Mouse (Mus musculus) kidney, embryonic 14.5 days (tissue): Measurements from ENCODE around the gene Rbpj. TPM values are rescaled to one million over a fixed set of nuclear protein-coding genes. Genes with fewer than 3 reads are reported as not detected.
"Not testable (repeated sequence)": the region's sequence is repeated elsewhere in the genome, so short reads cannot be mapped to it uniquely, and the experiment has no call there.

ENCODE experiments used
- ATAC-seq: fragments of 200-750 bp; cut with Nextera tagmentation; 2 replicates; pipeline ENCODE4 v1.8.0; 2017; ENCODE audit warnings: moderate number of reproducible peaks, mild to moderate bottlenecking, moderate TSS enrichment, moderate library complexity; ENCODE audit not compliant: low FRiP score, low TSS enrichment
- H3K27ac ChIP-seq: fragments of 300-500 bp; sonication (generic); 2 replicates; pipeline ENCODE4 v1.5.1; 2014; ENCODE audit warnings: low read depth, mild to moderate bottlenecking, low read length, moderate library complexity, mixed read lengths
- H3K27me3 ChIP-seq: fragments of 300-500 bp; sonication (generic); 2 replicates; pipeline ENCODE4 v1.6.1; 2014; ENCODE audit warnings: mild to moderate bottlenecking, low read length; ENCODE audit not compliant: control insufficient read depth, insufficient read depth
- H3K36me3 ChIP-seq: fragments of 300-500 bp; sonication (generic); 2 replicates; pipeline ENCODE4 v1.6.1; 2014; ENCODE audit warnings: low read length, mixed read lengths; ENCODE audit not compliant: control insufficient read depth, insufficient read depth
- H3K4me1 ChIP-seq: fragments of 300-500 bp; sonication (generic); 2 replicates; pipeline ENCODE4 v1.6.1; 2014; ENCODE audit warnings: low read length, mixed read lengths; ENCODE audit not compliant: control insufficient read depth, insufficient read depth
- H3K4me2 ChIP-seq: fragments of 300-500 bp; sonication (generic); replicated peaks from 2 replicates; pipeline ENCODE4 v1.6.1; 2014; ENCODE audit warnings: low read depth, mild to moderate bottlenecking, low read length
- H3K4me3 ChIP-seq: fragments of 300-500 bp; sonication (generic); 2 replicates; pipeline ENCODE4 v1.5.1; 2014; ENCODE audit warnings: mild to moderate bottlenecking, low read length
- H3K9ac ChIP-seq: fragments of 300-500 bp; sonication (generic); 2 replicates; pipeline ENCODE4 v1.6.1; 2014; ENCODE audit warnings: low read depth, mild to moderate bottlenecking, low read length, moderate library complexity
- H3K9me3 ChIP-seq: fragments of 300-500 bp; sonication (generic); 2 replicates; pipeline ENCODE4 v1.6.1; 2016; ENCODE audit warnings: low read length; ENCODE audit not compliant: control insufficient read depth
- WGBS: fragments of 180-500 bp; shearing (Covaris S2); extraction: QIAGEN DNeasy Blood & Tissue Kit; methylation state at CpG from one replicate; pipeline ENCODE4 v1.1.7; 2014; 5-methylcytosine and 5-hydroxymethylcytosine counted together
- polyA plus RNA-seq: library from polyadenylated mRNA; unstranded; fragments of >200 nt; fragmentation: Nextera tagmentation; extraction: Ambion mirVana; gene quantifications from 2 replicates; pipeline ENCODE4 v1.2.1, GENCODE M21; 2014

Gene Rbpj
- polyA plus RNA-seq, 1 experiment from 2014 or later, result 47.4 TPM

DNA sequence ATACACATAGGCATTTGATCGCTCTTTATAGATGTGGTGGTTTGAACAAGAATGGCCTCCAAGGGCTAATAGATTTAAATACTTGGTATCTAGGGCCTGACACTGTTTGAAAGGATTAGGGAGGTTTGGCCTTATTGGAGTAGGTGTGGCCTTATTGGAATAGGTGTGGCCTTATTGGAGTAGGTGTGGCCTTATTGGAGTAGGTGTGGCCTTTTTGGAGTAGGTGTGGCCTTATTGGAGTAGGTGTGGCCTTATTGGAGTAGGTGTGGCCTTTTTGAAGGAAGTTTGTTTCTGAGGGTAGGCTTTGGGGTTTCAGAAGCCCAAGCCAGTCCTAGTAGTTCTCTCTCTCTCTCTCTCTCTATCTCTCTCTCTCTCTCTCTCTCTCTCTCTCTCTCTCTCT lies 84.4 kb downstream of the Rbpj start:
- not testable (repeated sequence) for H3K27me3 ChIP-seq, H3K36me3 ChIP-seq, H3K4me2 ChIP-seq, H3K9me3 ChIP-seq, H3K4me3 ChIP-seq, ATAC-seq, H3K27ac ChIP-seq, H3K9ac ChIP-seq, H3K4me1 ChIP-seq
- WGBS, result 98% methylated on average over 1 of the region's 1 CpGs

DNA sequence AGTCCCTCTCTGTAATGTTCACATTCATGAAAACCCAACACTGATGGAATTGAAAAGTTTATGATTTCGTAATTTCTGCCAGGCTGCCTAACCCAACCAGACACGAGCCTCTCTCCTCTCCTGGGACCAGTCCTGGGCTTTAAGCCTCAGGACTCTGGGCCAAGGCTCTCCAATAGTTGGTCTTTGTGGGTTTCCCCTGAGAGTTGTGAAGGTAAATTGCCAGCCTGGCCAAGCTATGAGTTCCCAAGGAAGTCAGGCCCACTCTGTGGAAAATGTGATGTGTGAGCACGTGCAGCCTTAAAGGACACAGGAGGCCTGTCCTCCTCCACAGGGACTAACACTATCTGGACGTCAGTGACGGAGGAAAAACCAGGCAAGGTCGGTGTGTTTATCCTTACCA lies 85.4 kb downstream of the Rbpj start:
- no peak for ATAC-seq
- Histone ChIP-seq H3K36me3 (no peaks in the 10 kb centered on the region), H3K4me2 (no peak overlapping the region), H3K4me3 (no peak overlapping the region), H3K4me1 (no peaks in the 10 kb centered on the region), H3K27ac (no peak overlapping the region), H3K9ac (no peak overlapping the region), H3K27me3 (no peaks in the 10 kb centered on the region), H3K9me3 (no peaks in the 10 kb centered on the region)
- WGBS, result 77% methylated on average over 6 of the region's 6 CpGs

DNA sequence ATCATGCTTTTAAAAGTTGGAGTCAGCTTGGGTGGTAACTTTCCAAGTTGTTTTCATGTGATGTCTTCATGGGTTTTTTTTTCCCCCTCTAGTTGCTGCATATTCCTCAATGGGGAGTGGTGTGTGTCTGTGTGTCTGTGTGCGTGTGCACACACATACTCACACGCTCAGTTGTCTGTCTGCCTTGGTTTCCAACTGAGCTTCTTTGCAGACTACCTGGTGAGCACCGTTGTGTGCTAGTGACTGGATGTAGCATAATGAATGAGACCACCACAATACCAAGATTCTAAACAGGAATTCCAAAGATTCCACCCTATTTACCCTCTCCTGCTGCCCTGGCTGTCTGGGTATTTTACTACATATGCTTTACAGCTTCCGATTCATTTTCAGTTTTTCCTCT lies 86.0 kb downstream of the Rbpj start:
- Histone ChIP-seq H3K4me3 (no peak overlapping the region), H3K27ac (no peak overlapping the region), H3K9ac (no peak overlapping the region), H3K9me3 (no peaks in the 10 kb centered on the region), H3K4me2 (no peak overlapping the region), H3K36me3 (no peaks in the 10 kb centered on the region), H3K4me1 (no peaks in the 10 kb centered on the region), H3K27me3 (no peaks in the 10 kb centered on the region)
- no peak for ATAC-seq
- WGBS, result 89% methylated on average over 4 of the region's 4 CpGs

DNA sequence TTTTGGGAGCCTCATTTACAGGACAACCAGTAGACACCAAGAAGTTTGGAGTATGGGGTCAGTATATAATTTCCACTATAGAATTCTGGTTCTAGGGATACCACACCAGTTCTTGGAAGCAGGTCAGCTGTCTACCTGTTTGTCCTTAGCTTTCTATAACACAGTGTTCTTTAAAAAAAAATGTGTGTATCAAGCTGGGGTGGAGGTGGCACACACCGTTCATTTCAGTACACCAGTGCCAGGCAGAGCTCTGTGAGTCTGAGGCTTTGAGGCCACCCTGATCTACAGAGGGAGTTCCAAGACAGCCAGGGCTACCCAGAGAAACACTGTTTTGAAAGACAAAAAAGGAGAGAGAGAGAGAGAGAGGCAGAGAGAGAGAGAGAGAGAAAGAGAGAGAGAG lies 87.3 kb downstream of the Rbpj start:
- ATAC-seq, result no peak
- WGBS, result 90% methylated on average over 1 of the region's 1 CpGs
- Histone ChIP-seq H3K4me3 (no peak overlapping the region), H3K36me3 (no peaks in the 10 kb centered on the region), H3K9ac (no peak overlapping the region), H3K27me3 (no peaks in the 10 kb centered on the region), H3K4me2 (no peak overlapping the region), H3K27ac (no peak overlapping the region), H3K9me3 (no peaks in the 10 kb centered on the region), H3K4me1 (no peaks in the 10 kb centered on the region)

DNA sequence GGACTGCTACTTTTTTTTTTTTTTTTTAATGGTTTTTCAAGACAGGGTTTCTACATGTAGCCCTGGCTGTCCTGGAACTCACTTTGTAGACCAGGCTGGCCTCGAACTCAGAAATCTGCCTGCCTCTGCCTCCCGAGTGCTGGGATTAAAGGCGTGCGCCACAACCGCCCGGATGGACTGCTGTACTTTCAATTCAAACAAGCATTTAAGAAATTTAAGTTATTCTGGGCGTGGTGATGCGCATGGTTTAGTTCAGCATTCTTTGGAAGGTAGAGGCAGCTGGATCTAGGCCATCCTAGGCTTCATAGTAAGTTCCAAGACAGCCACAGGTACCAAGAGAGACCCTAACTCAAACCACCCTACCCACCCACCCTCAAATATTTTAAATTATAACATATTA lies 88.2 kb downstream of the Rbpj start:
- ATAC-seq, result no peak
- H3K27ac ChIP-seq, result no peak overlapping the region
- H3K4me1 ChIP-seq, result no peaks in the 10 kb centered on the region
- H3K4me3 ChIP-seq, result no peak overlapping the region
- H3K4me2 ChIP-seq, result no peak overlapping the region
- H3K9me3 ChIP-seq, result no peaks in the 10 kb centered on the region
- 96% methylated on average over 8 of the region's 8 CpGs for WGBS
- no peak overlapping the region for H3K9ac ChIP-seq
- H3K27me3 ChIP-seq, result no peaks in the 10 kb centered on the region
- no peaks in the 10 kb centered on the region for H3K36me3 ChIP-seq

DNA sequence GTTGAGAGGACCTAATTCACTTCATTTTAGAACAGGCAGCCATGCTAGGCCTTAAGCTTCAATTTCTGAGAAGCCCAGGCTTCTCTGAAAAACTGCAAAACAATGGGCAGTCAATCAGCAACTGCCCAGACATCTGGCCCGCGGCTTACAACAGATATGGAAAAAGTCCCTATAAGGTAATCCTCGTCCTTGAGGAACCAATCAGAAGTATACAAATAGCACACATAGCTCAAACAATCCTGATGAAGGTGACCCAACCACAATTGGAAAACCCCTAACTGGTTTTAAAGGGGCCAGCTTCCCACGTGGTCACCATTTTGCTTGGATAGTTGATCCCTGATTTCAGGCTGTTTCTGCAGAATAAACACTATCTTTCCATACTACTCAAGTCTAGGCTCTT lies 89.0 kb downstream of the Rbpj start:
- 90% methylated on average over 4 of the region's 4 CpGs for WGBS
- H3K36me3 ChIP-seq, result no peaks in the 10 kb centered on the region
- ATAC-seq, result no peak
- no peaks in the 10 kb centered on the region for H3K9me3 ChIP-seq
- H3K9ac ChIP-seq, result no peak overlapping the region
- no peak overlapping the region for H3K4me2 ChIP-seq
- no peak overlapping the region for H3K27ac ChIP-seq
- no peaks in the 10 kb centered on the region for H3K4me1 ChIP-seq
- no peaks in the 10 kb centered on the region for H3K27me3 ChIP-seq
- H3K4me3 ChIP-seq, result no peak overlapping the region

DNA sequence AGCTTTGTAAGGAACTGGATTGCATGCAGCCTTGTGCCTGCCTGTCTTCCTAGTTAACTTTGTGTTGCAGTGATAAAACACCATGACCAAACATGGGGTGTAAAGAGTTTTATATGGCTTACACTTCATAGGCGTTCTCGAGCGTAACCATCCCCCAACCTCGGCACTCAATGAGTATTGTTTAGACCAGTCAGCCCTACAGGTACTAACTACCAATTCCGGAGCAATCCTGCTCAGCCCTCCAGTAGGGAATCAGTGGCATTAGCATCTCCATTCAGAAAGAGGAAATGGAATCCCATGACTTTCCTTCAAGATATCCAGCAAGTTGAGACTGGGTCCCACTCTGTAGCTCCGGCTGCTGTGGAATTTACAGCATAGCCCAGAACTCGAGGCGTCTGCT lies 89.5 kb downstream of the Rbpj start:
- H3K27ac ChIP-seq, result no peak overlapping the region
- no peaks in the 10 kb centered on the region for H3K36me3 ChIP-seq
- no peaks in the 10 kb centered on the region for H3K9me3 ChIP-seq
- H3K4me1 ChIP-seq, result no peaks in the 10 kb centered on the region
- no peak overlapping the region for H3K4me3 ChIP-seq
- H3K9ac ChIP-seq, result no peak overlapping the region
- WGBS, result 87% methylated on average over 8 of the region's 8 CpGs
- no peak for ATAC-seq
- no peak overlapping the region for H3K4me2 ChIP-seq
- H3K27me3 ChIP-seq, result no peaks in the 10 kb centered on the region

DNA sequence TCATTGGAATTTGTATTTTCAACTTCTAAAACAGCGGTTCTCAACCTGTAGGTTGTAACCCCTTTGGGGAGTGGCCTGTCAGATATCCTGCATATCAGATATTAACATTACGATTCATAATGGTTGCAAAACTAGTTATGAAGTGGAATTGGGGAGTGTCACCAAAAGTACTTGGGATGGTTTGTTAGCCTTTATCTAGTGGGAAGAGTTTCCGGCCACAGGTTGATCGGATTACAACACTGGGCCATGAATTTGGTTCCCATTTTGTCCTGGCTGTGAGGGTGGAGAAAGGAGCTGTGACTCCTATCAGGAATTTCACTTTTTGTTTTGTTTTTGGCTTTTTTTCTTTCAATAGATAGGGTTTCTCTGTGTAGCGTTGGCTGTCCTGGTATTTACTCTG lies 90.0 kb downstream of the Rbpj start:
- no peaks in the 10 kb centered on the region for H3K9me3 ChIP-seq
- H3K9ac ChIP-seq, result no peak overlapping the region
- no peak overlapping the region for H3K4me2 ChIP-seq
- no peak overlapping the region for H3K4me3 ChIP-seq
- 88% methylated on average over 5 of the region's 5 CpGs for WGBS
- no peaks in the 10 kb centered on the region for H3K27me3 ChIP-seq
- H3K27ac ChIP-seq, result no peak overlapping the region
- no peaks in the 10 kb centered on the region for H3K4me1 ChIP-seq
- no peak for ATAC-seq
- H3K36me3 ChIP-seq, result no peaks in the 10 kb centered on the region

DNA sequence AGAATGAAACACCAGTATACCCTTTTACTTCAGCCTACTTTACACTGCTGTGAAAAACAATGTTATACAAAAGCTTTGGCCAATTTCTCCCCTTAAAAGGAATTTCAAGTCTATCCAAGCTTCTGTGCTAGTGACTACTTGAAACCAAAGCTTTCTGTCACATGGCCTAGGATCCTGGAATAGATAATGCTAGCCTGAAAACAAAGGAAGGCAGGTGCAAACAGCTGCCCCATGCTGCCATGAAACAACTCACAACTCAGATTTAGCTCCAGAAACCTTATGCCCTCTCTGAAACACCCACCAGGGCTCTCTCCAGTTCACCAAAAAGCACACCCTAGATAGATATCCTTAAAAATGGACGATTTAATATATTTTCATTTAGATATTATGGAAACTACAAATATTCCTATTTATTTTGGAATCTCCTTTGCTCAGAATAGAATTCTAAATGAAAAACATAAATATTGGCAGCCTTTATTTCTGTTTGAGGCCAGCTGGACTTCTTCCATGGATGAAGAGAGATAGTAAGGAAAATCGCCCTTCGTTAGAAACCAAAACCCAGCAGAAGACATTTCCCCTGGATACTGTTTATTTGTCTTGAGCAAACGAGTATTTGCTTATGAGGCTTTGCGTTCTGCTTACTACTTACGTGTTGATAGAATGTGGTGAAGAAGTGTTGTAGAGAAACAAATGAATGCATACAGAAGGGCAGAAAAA lies 91.8 kb downstream of the Rbpj start:
- Histone ChIP-seq H3K9me3 (no peaks in the 10 kb centered on the region), H3K4me1 (no peaks in the 10 kb centered on the region), H3K36me3 (no peaks in the 10 kb centered on the region), H3K27me3 (no peaks in the 10 kb centered on the region), H3K4me2 (no peak overlapping the region), H3K27ac (no peak overlapping the region), H3K9ac (no peak overlapping the region), H3K4me3 (no peak overlapping the region)
- ATAC-seq, result no peak
- 81% methylated on average over 6 of the region's 6 CpGs for WGBS
